Mouse (Mus musculus) heart, embryonic 15.5 days (tissue): ENCODE measurements at regions not wholly inside any gene's neighbourhood (a gene's known extent, or its start where the extent isn't known, plus 50 kb on each side); places are given as distances from the start of the nearest gene placed in this dataset.

Experiments
- ATAC-seq: fragments of 200-750 bp; cut with Nextera tagmentation; replicated peaks from 2 replicates; pipeline ENCODE4 v1.8.0; 2017; ENCODE audit warnings: low read depth, moderate TSS enrichment; ENCODE audit not compliant: insufficient number of reproducible peaks, insufficient read depth, low FRiP score
- H3K27ac ChIP-seq: fragments of 300-500 bp; sonication (generic); 2 replicates; pipeline ENCODE4 v1.5.1; 2015; ENCODE audit warnings: mild to moderate bottlenecking, inconsistent platforms
- H3K27me3 ChIP-seq: fragments of 300-500 bp; sonication (generic); 2 replicates; pipeline ENCODE4 v1.6.1; 2015; ENCODE audit warnings: inconsistent platforms
- H3K36me3 ChIP-seq: fragments of 300-500 bp; sonication (generic); 2 replicates; pipeline ENCODE4 v1.6.1; 2015; ENCODE audit warnings: mild to moderate bottlenecking, inconsistent platforms
- H3K4me1 ChIP-seq: fragments of 300-500 bp; sonication (generic); replicated peaks from 2 replicates; pipeline ENCODE4 v1.6.1; 2015; ENCODE audit warnings: inconsistent platforms
- H3K4me2 ChIP-seq: fragments of 300-500 bp; sonication (generic); 2 replicates; pipeline ENCODE4 v1.6.1; 2015; ENCODE audit warnings: inconsistent platforms, mild to moderate bottlenecking, moderate library complexity
- H3K4me3 ChIP-seq: fragments of 300-500 bp; sonication (generic); 2 replicates; pipeline ENCODE4 v1.5.1; 2015; ENCODE audit warnings: mild to moderate bottlenecking, inconsistent platforms
- H3K9ac ChIP-seq: fragments of 300-500 bp; sonication (generic); 2 replicates; pipeline ENCODE4 v1.6.1; 2015; ENCODE audit warnings: mild to moderate bottlenecking, inconsistent platforms
- H3K9me3 ChIP-seq: fragments of 300-500 bp; sonication (generic); replicated peaks from 2 replicates; pipeline ENCODE4 v1.6.1; 2016; ENCODE audit warnings: inconsistent platforms
- WGBS: fragments of 180-500 bp; shearing (Covaris S2); methylation state at CpG from one replicate; pipeline ENCODE4 v1.1.7; 2015; ENCODE audit warnings: mixed read lengths; 5-methylcytosine and 5-hydroxymethylcytosine counted together

- 92% methylated on average over 2 of the region's 2 CpGs for WGBS
- no peak for ATAC-seq
- Histone ChIP-seq H3K4me3 (no peak overlapping the region), H3K27me3 (no peaks in the 10 kb centered on the region), H3K9me3 (no peaks in the 10 kb centered on the region), H3K4me1 (no peaks in the 10 kb centered on the region), H3K9ac (no peak overlapping the region), H3K36me3 (no peaks in the 10 kb centered on the region), H3K4me2 (no peak overlapping the region), H3K27ac (no peak overlapping the region)
Observed at GRCm38 (mm10) chr3:35392657-35393056, 361.2 kb upstream of the Atp11b start.

GRCm38 (mm10) chr3:35400213-35400612 is 353.7 kb upstream of the Atp11b start:
- Histone ChIP-seq H3K9me3 (no peaks in the 10 kb centered on the region), H3K4me1 (0 out of 2 replicates have a peak, but pooled peaks cover 4% of the 10 kb centered on the region), H3K4me2 (no peak overlapping the region), H3K27me3 (no peaks in the 10 kb centered on the region), H3K4me3 (no peak overlapping the region), H3K9ac (no peak overlapping the region), H3K27ac (no peak overlapping the region), H3K36me3 (no peaks in the 10 kb centered on the region)
- no peak for ATAC-seq
- WGBS = 64% methylated on average over 6 of the region's 6 CpGs

GRCm38 (mm10) chr3:35402666-35403065 is 351.2 kb upstream of the Atp11b start:
- 83% methylated on average over 10 of the region's 10 CpGs for WGBS
- no peak for ATAC-seq
- H3K4me2 ChIP-seq = no peak overlapping the region

GRCm38 (mm10) chr3:35403952-35404351 is 350.0 kb upstream of the Atp11b start:
- Histone ChIP-seq H3K4me2 (no peak overlapping the region), H3K4me3 (no peak overlapping the region), H3K36me3 (no peaks in the 10 kb centered on the region), H3K27me3 (no peaks in the 10 kb centered on the region), H3K27ac (no peak overlapping the region), H3K9ac (no peak overlapping the region), H3K4me1 (0 out of 2 replicates have a peak, but pooled peaks cover 4% of the 10 kb centered on the region), H3K9me3 (no peaks in the 10 kb centered on the region)
- 78% methylated on average over 5 of the region's 5 CpGs for WGBS
- no peak for ATAC-seq

More at GRCm38 (mm10) chr3:35402666-35403065, 351.2 kb upstream of the Atp11b start:
- Histone ChIP-seq H3K9ac (no peak overlapping the region), H3K4me3 (no peak overlapping the region), H3K27ac (no peak overlapping the region), H3K36me3 (no peaks in the 10 kb centered on the region), H3K9me3 (no peaks in the 10 kb centered on the region), H3K27me3 (no peaks in the 10 kb centered on the region), H3K4me1 (0 out of 2 replicates have a peak, but pooled peaks cover 4% of the 10 kb centered on the region)

- Histone ChIP-seq H3K4me1 (0 out of 2 replicates have a peak, but pooled peaks cover 4% of the 10 kb centered on the region), H3K9ac (no peak overlapping the region), H3K36me3 (no peaks in the 10 kb centered on the region), H3K9me3 (no peaks in the 10 kb centered on the region), H3K4me3 (peak overlapping the region; percentile 23), H3K4me2 (peak overlapping the region; percentile 51), H3K27ac (peak overlapping the region; percentile 29), H3K27me3 (no peaks in the 10 kb centered on the region)
- no peak for ATAC-seq
- WGBS = 20% methylated on average over 10 of the region's 10 CpGs
Observed at GRCm38 (mm10) chr3:35404492-35405390, 349.2 kb upstream of the Atp11b start.

- Histone ChIP-seq H3K9me3 (no peaks in the 10 kb centered on the region), H3K27ac (no peak overlapping the region), H3K4me2 (peak overlapping the region; percentile 51), H3K27me3 (no peaks in the 10 kb centered on the region), H3K4me3 (peak overlapping the region; percentile 23), H3K4me1 (0 out of 2 replicates have a peak, but pooled peaks cover 4% of the 10 kb centered on the region), H3K36me3 (no peaks in the 10 kb centered on the region), H3K9ac (no peak overlapping the region)
- ATAC-seq = 0 out of 2 replicates have a peak, but pooled peaks have one; percentile 27
- WGBS = 66% methylated on average over 14 of the region's 14 CpGs
Observed at GRCm38 (mm10) chr3:35405621-35406079, 348.3 kb upstream of the Atp11b start.

GRCm38 (mm10) chr3:35437687-35438086 is 316.2 kb upstream of the Atp11b start:
- no peak for ATAC-seq
- no peaks in the 10 kb centered on the region for H3K36me3 ChIP-seq
- H3K9ac ChIP-seq = no peak overlapping the region
- H3K4me3 ChIP-seq = no peak overlapping the region
- no peaks in the 10 kb centered on the region for H3K4me1 ChIP-seq
- H3K27me3 ChIP-seq = no peaks in the 10 kb centered on the region
- H3K27ac ChIP-seq = no peak overlapping the region
- 84% methylated on average over 1 of the region's 1 CpGs for WGBS
- H3K9me3 ChIP-seq = no peaks in the 10 kb centered on the region
- H3K4me2 ChIP-seq = no peak overlapping the region

GRCm38 (mm10) chr3:35462858-35463257 is 291.0 kb upstream of the Atp11b start:
- Histone ChIP-seq H3K9ac (no peak overlapping the region), H3K4me1 (no peaks in the 10 kb centered on the region), H3K27ac (no peak overlapping the region), H3K9me3 (no peaks in the 10 kb centered on the region), H3K27me3 (no peaks in the 10 kb centered on the region), H3K4me2 (no peak overlapping the region), H3K4me3 (no peak overlapping the region), H3K36me3 (no peaks in the 10 kb centered on the region)
- 39% methylated on average over 4 of the region's 4 CpGs for WGBS
- ATAC-seq = no peak

GRCm38 (mm10) chr3:35464212-35464911 is 289.5 kb upstream of the Atp11b start:
- no peak overlapping the region for H3K4me3 ChIP-seq
- H3K27me3 ChIP-seq = no peaks in the 10 kb centered on the region
- H3K27ac ChIP-seq = no peak overlapping the region
- WGBS = 73% methylated on average over 11 of the region's 11 CpGs
- H3K9me3 ChIP-seq = no peaks in the 10 kb centered on the region
- H3K4me2 ChIP-seq = no peak overlapping the region
- ATAC-seq = no peak
- no peak overlapping the region for H3K9ac ChIP-seq
- no peaks in the 10 kb centered on the region for H3K4me1 ChIP-seq
- no peaks in the 10 kb centered on the region for H3K36me3 ChIP-seq

GRCm38 (mm10) chr3:35465956-35466355 is 287.9 kb upstream of the Atp11b start:
- H3K4me2 ChIP-seq = no peak overlapping the region
- H3K4me1 ChIP-seq = no peaks in the 10 kb centered on the region
- H3K36me3 ChIP-seq = no peaks in the 10 kb centered on the region
- no peak overlapping the region for H3K27ac ChIP-seq
- no peaks in the 10 kb centered on the region for H3K27me3 ChIP-seq
- WGBS = 65% methylated on average over 3 of the region's 3 CpGs
- no peak for ATAC-seq
- H3K4me3 ChIP-seq = no peak overlapping the region
- no peaks in the 10 kb centered on the region for H3K9me3 ChIP-seq
- no peak overlapping the region for H3K9ac ChIP-seq

GRCm38 (mm10) chr3:35473351-35473750 is 280.6 kb upstream of the Atp11b start:
- no peak for ATAC-seq
- 86% methylated on average over 7 of the region's 7 CpGs for WGBS
- H3K27me3 ChIP-seq = no peaks in the 10 kb centered on the region
- H3K36me3 ChIP-seq = no peaks in the 10 kb centered on the region
- H3K27ac ChIP-seq = no peak overlapping the region
- no peaks in the 10 kb centered on the region for H3K4me1 ChIP-seq
- H3K4me2 ChIP-seq = no peak overlapping the region
- no peak overlapping the region for H3K9ac ChIP-seq
- H3K9me3 ChIP-seq = no peaks in the 10 kb centered on the region
- no peak overlapping the region for H3K4me3 ChIP-seq
